Mouse (Mus musculus) G1E (cell line): ENCODE measurements at regions not wholly inside any gene's neighbourhood (a gene's known extent, or its start where the extent isn't known, plus 50 kb on each side); places are given as distances from the start of the nearest gene placed in this dataset.

Experiments
- CTCF ChIP-seq: IDR thresholded peaks from 2 replicates; pipeline ENCODE4 v1.5.1; 2012; ENCODE audit warnings: low read depth, low read length, inconsistent platforms, mixed read lengths
- GATA1 ChIP-seq: IDR thresholded peaks from 2 replicates; pipeline ENCODE4 v1.6.1; 2012; ENCODE audit warnings: borderline replicate concordance, low read length, inconsistent platforms, mixed read lengths
- GATA2 ChIP-seq: IDR thresholded peaks from 2 replicates; pipeline ENCODE4 v1.6.1; 2012; ENCODE audit warnings: low read depth, low read length, inconsistent platforms, borderline replicate concordance
- POLR2AphosphoS5 ChIP-seq: IDR thresholded peaks from 2 replicates; pipeline ENCODE4 v1.6.1; 2012; ENCODE audit warnings: low read depth, low read length, inconsistent platforms; ENCODE audit not compliant: insufficient replicate concordance

DNA sequence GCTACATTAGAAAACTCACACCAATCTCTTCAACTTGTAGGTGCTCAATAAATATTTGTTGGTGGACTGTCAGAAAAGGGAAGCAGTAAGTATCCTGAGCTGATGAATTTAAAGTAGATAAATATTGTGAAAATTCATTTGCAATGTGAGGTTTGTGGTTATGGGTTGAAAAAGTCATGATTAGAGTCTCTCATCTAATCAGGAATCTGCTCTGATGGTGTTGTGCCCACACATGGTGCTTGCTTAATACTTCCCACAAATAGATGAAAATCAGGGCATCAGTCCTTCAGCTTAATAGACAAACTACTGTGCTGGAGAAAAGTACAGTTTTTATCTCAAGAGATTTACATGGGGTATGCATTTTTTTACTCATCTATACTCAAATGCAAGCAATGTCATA is 59.9 kb downstream of the S1pr1 start:
- TF ChIP-seq CTCF (no peak), GATA1 (no peak), POLR2AphosphoS5 (no peak), GATA2 (no peak)
